Mouse (Mus musculus): ENCODE data around the gene Kif7.

Kif7 gene

DNA sequence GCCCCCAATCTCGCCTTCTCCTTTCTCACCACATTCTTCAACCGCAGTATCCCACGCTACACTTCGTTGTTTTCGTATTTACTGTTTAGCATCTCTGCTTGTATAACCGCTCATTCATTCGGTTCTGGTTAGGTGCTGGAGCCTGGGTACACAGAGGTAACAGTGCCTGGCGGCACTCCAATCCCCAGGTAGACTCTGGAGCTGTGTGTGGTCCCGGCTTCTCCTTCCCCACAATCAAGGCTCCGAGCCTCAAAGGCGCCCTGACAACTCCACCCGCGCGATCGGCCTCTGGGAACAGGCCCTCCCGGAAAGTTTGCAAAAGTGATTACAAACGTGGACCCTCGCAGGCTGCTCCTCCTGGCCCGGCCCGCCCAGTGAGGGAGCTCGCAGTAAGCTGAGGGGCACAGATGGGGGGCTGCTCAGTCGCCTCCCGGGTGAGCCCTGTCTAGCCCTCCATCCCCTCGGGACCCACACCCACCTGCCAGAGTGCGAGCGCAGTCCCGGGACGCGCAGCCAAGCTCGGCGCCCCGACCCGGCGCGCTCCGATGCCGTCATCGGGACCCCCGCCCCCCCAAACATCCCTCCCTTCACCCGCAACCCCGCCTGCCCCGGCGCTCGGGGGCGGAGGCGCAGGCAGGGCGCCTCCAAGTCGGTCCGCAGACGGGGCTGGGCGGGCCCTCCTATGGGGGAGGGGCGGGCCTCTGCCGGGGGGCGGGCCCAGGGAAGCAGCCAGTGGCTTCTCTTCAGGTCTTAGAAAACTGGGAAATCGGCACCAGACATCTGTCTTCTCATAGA lies at the start of gene Kif7:
Kif7 (minus strand) TSS at position 534 of the 795 bp plus-strand sequence.
- DNase-seq (ENCODE audit: extremely low read depth, low read depth), result peak; percentile 53

- no peak for DNase-seq (ENCODE audit: extremely low read depth, low read depth)
These were observed 46.6 kb upstream of the Kif7 start for GRCm38 (mm10) chr7:79762106-79762505.

DNA sequence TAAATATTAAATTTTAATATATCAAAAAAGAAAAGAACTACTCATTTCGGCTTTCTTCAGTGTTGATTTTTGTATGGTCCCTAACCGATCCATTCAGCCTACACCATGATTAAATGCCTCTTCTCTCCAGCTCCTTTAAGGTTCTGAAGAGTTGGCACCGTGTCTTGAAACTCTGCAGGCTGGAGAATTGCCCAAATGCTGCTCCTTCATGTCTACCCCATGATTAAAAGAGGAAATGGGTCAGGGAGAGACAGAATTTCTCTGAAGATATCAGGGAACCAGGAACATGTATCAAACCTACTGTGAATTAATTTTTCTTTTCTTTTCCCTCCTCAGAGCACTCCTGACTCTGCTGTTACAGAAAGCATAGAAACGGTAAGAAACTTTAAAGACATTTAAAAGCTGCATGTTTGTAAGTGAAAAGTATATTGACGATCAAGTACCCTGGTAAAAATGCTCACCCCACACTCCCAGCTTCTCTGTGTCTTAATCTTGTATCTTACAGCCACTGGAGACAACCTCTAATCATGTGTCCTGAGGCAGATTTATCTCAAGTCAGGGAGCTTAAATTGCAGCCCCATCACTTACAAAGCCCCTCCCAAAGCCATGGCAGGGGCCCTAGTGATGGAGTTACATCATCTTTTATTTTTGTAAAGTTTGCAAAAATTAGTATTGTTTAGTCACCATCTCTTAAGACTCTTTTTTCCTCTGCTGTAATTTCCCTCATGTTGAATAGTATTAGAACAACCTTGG lies 45.8 kb upstream of the Kif7 start:
- no peak for DNase-seq (ENCODE audit: extremely low read depth, low read depth)

DNA sequence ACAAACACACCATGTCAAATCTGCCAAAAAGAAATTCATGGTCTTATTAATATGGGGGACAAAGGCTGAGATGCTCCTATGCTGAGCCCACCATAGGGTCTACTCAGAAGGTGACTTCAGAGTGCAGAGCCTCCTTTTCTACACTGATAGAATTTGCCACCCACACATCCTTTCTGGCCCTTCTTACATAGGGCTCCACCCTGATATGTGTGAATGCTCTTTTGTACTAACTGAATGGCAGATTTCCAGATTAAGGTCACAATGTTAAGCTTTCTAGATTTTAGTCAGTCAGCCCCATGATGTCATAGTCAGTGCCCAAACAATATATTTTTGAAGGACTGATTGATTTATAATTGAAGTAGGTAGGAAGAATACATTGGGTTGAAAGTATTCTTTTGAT lies 44.2 kb upstream of the Kif7 start:
- no peak for DNase-seq (ENCODE audit: extremely low read depth, low read depth)

DNA sequence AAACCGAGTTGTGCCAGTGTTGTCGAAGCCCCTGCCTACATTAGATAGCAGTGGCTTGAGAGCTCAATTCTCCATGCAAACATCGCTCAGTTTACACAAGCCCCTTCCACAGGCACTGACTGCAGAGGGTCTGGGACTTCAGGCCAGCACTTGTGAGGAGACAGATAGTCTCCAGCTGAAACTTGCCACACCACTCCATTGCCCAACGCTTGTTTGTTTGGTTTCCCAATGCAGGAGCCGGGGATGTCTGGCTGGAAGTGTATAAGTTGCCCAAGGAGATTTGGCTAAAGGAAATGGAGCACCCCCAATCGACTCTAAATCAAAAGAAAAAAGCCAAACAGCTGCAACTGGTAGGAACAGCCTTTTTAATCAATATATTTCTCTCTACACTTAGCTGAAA lies 42.7 kb upstream of the Kif7 start:
- no peak for DNase-seq (ENCODE audit: extremely low read depth, low read depth)

- DNase-seq (ENCODE audit: extremely low read depth, low read depth), result no peak
These were observed 40.8 kb upstream of the Kif7 start for GRCm38 (mm10) chr7:79756334-79756733.

DNA sequence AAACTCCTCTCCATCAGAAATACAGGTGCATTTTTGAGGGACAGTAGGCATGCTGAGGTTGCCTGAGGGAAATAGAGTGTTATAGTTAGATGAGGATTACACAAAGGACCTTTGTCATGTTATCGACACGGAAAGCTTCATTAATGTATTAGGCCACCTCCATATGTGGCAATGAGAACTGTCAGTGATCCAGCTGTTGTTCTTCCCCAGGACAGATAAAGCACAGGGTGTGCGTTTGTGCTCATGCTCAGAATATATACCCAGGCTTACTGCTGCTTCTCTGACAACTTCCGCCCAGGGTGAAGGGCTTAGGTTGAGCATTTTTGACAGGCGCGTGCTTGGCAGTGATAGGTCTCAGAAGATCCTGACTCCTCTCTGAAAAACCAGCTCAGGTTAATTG lies 34.0 kb upstream of the Kif7 start:
- DNase-seq (ENCODE audit: extremely low read depth, low read depth), result no peak

GRCm38 (mm10) chr7:79747659-79748058 lies 32.1 kb upstream of the Kif7 start:
- DNase-seq (ENCODE audit: extremely low read depth, low read depth), result no peak

- DNase-seq (ENCODE audit: extremely low read depth, low read depth), result peak; percentile 82
These were observed 29.1 kb upstream of the Kif7 start for GRCm38 (mm10) chr7:79744585-79744984.

- DNase-seq (ENCODE audit: extremely low read depth, low read depth), result no peak
These were observed 28.5 kb upstream of the Kif7 start for GRCm38 (mm10) chr7:79744051-79744450.

DNA sequence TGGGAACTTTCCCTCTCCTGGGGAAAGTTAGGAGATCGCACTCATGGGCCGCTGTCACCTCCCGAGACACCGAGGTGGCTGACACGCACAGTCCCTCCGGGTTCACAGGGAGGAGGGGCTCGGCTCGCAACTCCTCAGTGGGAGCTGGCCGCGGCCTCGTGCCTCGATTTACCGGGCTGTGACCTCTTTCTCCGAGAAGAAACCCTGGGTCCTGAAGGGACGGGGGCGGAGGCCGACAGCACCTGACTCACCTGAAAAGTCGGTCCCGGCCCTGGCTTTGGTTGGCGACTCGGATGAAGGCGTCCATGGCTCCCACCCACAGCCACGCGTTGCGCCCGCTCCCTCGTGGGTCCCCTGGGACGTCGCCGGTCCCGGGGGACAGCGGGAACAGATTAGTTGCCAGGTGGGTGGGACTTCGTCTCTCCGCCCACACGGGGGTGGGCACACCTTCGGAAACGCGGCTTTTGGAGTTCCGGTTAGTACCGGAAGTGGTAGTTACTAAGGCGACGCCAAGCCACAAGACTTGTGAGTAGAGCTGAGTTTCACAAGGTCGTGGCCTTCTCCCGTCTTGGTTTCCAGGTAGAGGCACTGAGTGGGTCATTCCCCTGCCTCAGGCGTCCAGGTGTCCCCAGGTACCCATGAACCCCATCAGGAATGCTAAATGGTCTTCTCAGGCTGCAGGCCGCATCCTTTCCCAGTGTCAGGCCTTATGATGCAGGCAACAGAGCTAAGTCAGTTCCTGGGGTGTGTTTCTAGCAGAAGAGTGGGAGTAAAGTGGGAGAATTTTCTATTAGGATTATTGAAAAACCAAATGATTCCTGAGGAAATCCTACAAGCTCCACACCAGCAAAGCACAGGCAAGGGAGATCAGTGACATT lies 27.4 kb upstream of the Kif7 start, which contains the start of the genes Pex11a and Wdr93:
Pex11a (minus strand) TSS at position 473 of the 878 bp plus-strand sequence.
Wdr93 (plus strand) TSS at position 505 of the 878 bp plus-strand sequence.
- peak; percentile 68 for DNase-seq (ENCODE audit: extremely low read depth, low read depth)

- no peak for DNase-seq (ENCODE audit: extremely low read depth, low read depth)
These were observed 26.7 kb upstream of the Kif7 start for GRCm38 (mm10) chr7:79742277-79742658.

GRCm38 (mm10) chr7:79740279-79740678 lies 24.8 kb upstream of the Kif7 start:
- no peak for DNase-seq (ENCODE audit: extremely low read depth, low read depth)

DNA sequence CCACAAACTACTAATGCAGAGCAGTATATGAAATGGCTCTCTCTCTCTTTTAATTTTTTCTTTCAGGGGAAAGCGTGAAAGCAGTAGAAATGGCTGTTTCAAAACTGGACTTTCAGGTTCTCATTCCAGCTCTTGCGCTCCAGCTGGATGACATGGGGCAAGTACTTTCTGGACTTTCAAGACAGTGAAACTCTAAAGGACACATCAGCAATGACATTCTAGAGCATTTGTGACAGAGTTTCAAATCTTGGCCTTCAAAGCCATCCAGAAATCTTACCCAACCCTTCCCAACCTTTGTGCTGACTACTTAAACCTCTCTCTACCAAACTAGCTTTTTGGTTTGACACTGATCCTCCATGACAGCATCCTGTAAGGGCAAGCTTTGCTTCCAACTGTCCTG lies 23.4 kb upstream of the Kif7 start:
- DNase-seq (ENCODE audit: extremely low read depth, low read depth), result no peak

DNA sequence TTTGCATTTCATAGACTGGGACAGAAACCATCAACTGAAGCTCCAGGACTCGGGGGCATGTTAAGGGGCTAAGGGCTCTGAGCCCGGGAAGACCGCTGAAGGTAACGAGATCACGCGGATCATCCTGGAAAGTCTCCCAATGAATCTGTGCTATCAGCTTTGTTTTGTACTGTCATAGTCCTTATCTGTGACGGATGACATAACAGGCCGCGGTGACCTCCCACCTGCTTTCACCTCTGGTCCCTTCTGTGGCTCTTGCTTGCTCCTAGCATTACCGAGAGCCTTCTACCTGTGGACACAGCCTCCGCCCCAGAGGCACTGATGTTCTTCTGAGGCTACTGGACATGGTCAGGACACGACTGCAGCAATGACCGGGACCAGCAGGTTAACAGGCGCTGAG lies 21.0 kb upstream of the Kif7 start:
- no peak for DNase-seq (ENCODE audit: extremely low read depth, low read depth)

GRCm38 (mm10) chr7:79734563-79734962 lies 19.0 kb upstream of the Kif7 start:
- no peak for DNase-seq (ENCODE audit: extremely low read depth, low read depth)

DNA sequence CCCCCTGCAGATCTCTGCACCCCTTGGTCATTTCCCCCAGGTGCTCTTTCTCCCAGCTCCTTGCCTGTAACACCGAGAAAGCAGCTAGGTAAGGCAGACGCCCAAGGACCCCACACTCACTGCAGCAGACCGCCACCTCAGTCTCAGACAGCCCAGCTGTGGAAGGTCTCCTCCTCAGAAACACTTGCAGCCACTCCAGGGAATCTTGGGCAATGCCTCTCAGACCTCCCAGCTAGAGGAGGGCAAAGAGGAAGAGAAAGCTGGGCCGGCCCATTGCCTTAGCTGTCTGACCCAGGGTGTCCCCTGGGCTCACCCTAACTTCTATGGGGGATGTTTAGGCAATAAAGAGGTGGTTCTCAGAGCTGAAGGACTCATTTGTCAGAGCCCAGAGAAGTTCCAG lies 17.1 kb upstream of the Kif7 start, which contains the start of gene Plin1:
Plin1 (minus strand) TSS at position 282 of the 400 bp plus-strand sequence.
- DNase-seq (ENCODE audit: extremely low read depth, low read depth), result no peak

- no peak for DNase-seq (ENCODE audit: extremely low read depth, low read depth)
These were observed 15.9 kb upstream of the Kif7 start for GRCm38 (mm10) chr7:79731438-79731837.

DNA sequence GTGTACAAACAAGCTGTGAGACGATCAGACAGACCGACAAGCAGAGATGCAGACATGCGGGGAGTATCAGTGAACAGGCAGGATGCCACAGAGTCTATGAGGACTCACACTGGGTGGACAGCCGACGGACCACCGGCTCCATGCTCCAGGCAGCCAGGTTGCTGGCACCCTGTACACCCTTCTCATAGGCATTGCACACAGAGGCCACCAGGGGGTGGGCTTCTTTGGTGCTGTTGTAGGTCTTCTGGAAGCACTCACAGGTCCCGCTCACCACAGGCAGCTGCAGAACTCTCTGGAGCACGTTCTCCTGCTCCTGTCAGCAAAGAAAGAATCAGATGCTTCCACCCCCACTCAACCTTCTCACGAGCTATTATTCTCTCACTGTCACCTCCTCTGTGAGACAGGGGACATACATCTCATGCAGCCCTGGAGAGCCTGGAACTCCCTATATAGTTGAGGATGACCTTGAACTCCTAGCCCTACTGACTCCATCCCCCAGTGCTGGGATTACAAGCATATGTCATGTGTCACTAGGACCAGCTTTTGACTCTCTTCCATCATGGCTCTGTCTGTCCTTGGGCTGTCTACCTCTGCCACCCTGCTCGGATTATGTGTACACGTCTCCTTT lies 14.3 kb upstream of the Kif7 start:
- DNase-seq (ENCODE audit: extremely low read depth, low read depth), result no peak

DNA sequence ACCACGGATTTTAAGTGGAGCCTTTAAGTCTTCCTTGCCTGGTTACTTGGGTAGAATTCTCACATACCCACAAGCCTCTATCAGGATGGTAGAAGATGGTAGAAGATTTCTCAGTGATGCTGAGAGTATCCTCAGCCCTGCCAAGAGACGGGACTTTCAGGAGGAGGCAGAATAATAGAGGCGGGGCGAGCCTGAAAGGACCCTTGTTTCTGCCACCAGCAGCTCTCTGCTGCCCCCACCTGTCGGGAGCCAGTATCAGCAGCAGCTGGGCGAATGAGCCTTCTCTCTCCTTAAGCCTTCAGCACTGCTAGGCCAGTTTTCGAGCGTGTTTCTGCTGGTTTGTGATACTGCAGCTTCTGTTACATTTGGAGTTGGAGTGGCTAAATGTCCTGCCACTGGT lies 13.6 kb upstream of the Kif7 start:
- peak; percentile 59 for DNase-seq (ENCODE audit: extremely low read depth, low read depth)

GRCm38 (mm10) chr7:79728219-79728618 lies 12.7 kb upstream of the Kif7 start:
- DNase-seq (ENCODE audit: extremely low read depth, low read depth), result peak; percentile 79
